Mouse (Mus musculus): ENCODE data around the gene Gm266. TPM values are rescaled to one million over a fixed set of nuclear protein-coding genes. Genes with fewer than 3 reads are reported as not detected.

Gene Gm266
- polyA plus RNA-seq, 1 experiment from 2014 or later, result 20.8 TPM

Other genes starting within 250 kb of the Gm266 start
- 0.59 and 1.0 TPM in 2 replicates for gene Amn, start 214.7 kb downstream of the Gm266 start, polyA plus RNA-seq (2015; fragmentation: Nextera tagmentation; extraction: Ambion mirVana)
- gene Cdc42bpb, start 108.1 kb downstream of the Gm266 start, polyA plus RNA-seq (2015; fragmentation: Nextera tagmentation; extraction: Ambion mirVana), result 33.2 and 36.1 TPM in 2 replicates
- gene Lbhd2, start 79.0 kb downstream of the Gm266 start, polyA plus RNA-seq (2015; fragmentation: Nextera tagmentation; extraction: Ambion mirVana), result 3.7 and 5.0 TPM in 2 replicates
- gene Exoc3l4, start 68.8 kb downstream of the Gm266 start, polyA plus RNA-seq (2015; fragmentation: Nextera tagmentation; extraction: Ambion mirVana), result 10.6 and 11.1 TPM in 2 replicates
- 11.8 and 17.6 TPM in 2 replicates for gene Tnfaip2, start 43.4 kb downstream of the Gm266 start, polyA plus RNA-seq (2015; fragmentation: Nextera tagmentation; extraction: Ambion mirVana)
- gene Eif5, start 52.2 kb upstream of the Gm266 start, polyA plus RNA-seq (2015; fragmentation: Nextera tagmentation; extraction: Ambion mirVana), result 488 and 504 TPM in 2 replicates
- gene Mark3, start 88.7 kb upstream of the Gm266 start, polyA plus RNA-seq (2015; fragmentation: Nextera tagmentation; extraction: Ambion mirVana), result 37.7 and 40.1 TPM in 2 replicates
- gene Ckb, start 186.5 kb upstream of the Gm266 start, polyA plus RNA-seq (2015; fragmentation: Nextera tagmentation; extraction: Ambion mirVana), result 247 and 255 TPM in 2 replicates
- gene Trmt61a, start 192.3 kb upstream of the Gm266 start, polyA plus RNA-seq (2015; fragmentation: Nextera tagmentation; extraction: Ambion mirVana), result 13.3 and 15.4 TPM in 2 replicates
- 65.5 and 66.6 TPM in 2 replicates for gene Bag5, start 227.4 kb upstream of the Gm266 start, polyA plus RNA-seq (2015; fragmentation: Nextera tagmentation; extraction: Ambion mirVana)
- gene Apopt1, start 227.4 kb upstream of the Gm266 start, polyA plus RNA-seq (2015; fragmentation: Nextera tagmentation; extraction: Ambion mirVana), result 52.6 and 55.7 TPM in 2 replicates

All from embryonic facial prominence, embryonic 15.5 days (tissue).